Mouse (Mus musculus) ES-Bruce4 (cell line): ENCODE measurements at regions not wholly inside any gene's neighbourhood (a gene's known extent, or its start where the extent isn't known, plus 50 kb on each side); places are given as distances from the start of the nearest gene placed in this dataset.

Experiments
- CTCF ChIP-seq: IDR thresholded peaks from one replicate; pipeline ENCODE4 v1.8.1; 2011; ENCODE audit warnings: low read depth, low read length
- POLR2A ChIP-seq: IDR thresholded peaks from one replicate; pipeline ENCODE4 v1.8.1; 2011; ENCODE audit warnings: low read length; ENCODE audit not compliant: insufficient read depth

DNA sequence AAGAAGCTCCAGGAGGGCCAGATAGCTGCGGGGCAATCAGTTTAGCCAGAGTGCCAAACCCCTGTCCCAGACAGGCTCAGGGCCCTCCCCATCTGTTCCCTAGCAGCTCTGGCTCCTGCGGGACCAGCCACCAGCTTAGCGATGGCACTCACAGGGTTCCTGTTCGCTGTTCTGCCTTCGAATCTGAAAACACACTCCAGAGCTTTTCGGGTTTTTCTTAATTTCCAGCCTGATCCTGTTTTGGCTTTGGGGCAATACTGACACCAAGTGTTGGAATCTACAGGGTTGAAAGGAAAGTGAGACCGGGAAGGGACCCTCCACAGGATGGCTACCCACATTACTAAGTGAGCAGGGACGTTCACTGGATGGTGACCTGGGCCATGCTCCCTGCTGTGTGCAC, 50.6 kb upstream of the Enpp6 start:
- TF ChIP-seq CTCF (no peak), POLR2A (no peak)
